Comparison of ENCODE assay signal across 30 mouse cellular contexts in genomic region chr5:119361406-119362044, GRCm38 (mm10).
DNase-seq lines count a peak whose midpoint lies in the region; ATAC-seq and TF ChIP-seq lines count a peak whose summit lies in the region.
"Had no signal": no experiment of that assay in that cellular context is flagged by ENCODE, and none has a peak within 500 bp of the region (broad histone marks: within the 10 kb centered on the region; RNA-seq: fewer than 3 reads in every experiment).

No protein-coding gene starts in this region.

- 67% methylated on average over 6 of the region's 6 CpGs for WGBS in limb, embryonic 14.5 days
- WGBS in limb, embryonic 10.5 days = 82% methylated on average over 6 of the region's 6 CpGs
- 31% methylated on average over 6 of the region's 6 CpGs for WGBS in intestine, embryonic 16.5 days
- 53% methylated on average over 6 of the region's 6 CpGs for WGBS in kidney, embryonic 15.5 days

- H3K9me3 ChIP-seq in limb, embryonic 14.5 days (ENCODE audit: control insufficient read depth, low read length) = no peaks in the 10 kb centered on the region
- no peaks in the 10 kb centered on the region for H3K9me3 ChIP-seq in limb, embryonic 10.5 days (replicated peaks)
- H3K9me3 ChIP-seq in intestine, embryonic 16.5 days (ENCODE audit: control insufficient read depth, low read length) = no peaks in the 10 kb centered on the region
- no peaks in the 10 kb centered on the region for H3K9me3 ChIP-seq in kidney, embryonic 15.5 days (replicated peaks)
- H3K9me3 ChIP-seq: heart, embryonic 12.5 days; midbrain, embryonic 12.5 days; neural tube, embryonic 12.5 days had no signal

- H3K9ac ChIP-seq in limb, embryonic 14.5 days (ENCODE audit: low read depth, low read length, severe bottlenecking) = no peak overlapping the region
- no peak overlapping the region for H3K9ac ChIP-seq in intestine, embryonic 16.5 days (ENCODE audit: low read depth, low read length)
- no peak overlapping the region for H3K9ac ChIP-seq in kidney, embryonic 15.5 days
- H3K9ac ChIP-seq: heart, embryonic 12.5 days; hindbrain, embryonic 14.5 days; liver, embryonic 14.5 days; midbrain, embryonic 12.5 days; neural tube, embryonic 12.5 days had no signal

- no peaks in the 10 kb centered on the region for H3K4me1 ChIP-seq in limb, embryonic 14.5 days (ENCODE audit: control insufficient read depth, insufficient read depth, low read length)
- H3K4me1 ChIP-seq in limb, embryonic 10.5 days = peaks cover 8% of the 10 kb centered on the region; the same call in 1 of the 2 replicates
- peaks cover 13% of the 10 kb centered on the region; the same call in 1 of the 2 replicates for H3K4me1 ChIP-seq in intestine, embryonic 16.5 days (ENCODE audit: control insufficient read depth, insufficient read depth, low read length)
- H3K4me1 ChIP-seq in kidney, embryonic 15.5 days = peaks cover 14% of the 10 kb centered on the region; the same call in 1 of the 2 replicates
- H3K4me1 ChIP-seq: midbrain, embryonic 12.5 days; neural tube, embryonic 12.5 days had no signal

- H3K36me3 ChIP-seq in limb, embryonic 14.5 days (ENCODE audit: control insufficient read depth, insufficient read depth, low read length) = no peaks in the 10 kb centered on the region
- H3K36me3 ChIP-seq in limb, embryonic 10.5 days = no peaks in the 10 kb centered on the region
- H3K36me3 ChIP-seq in intestine, embryonic 16.5 days (ENCODE audit: control insufficient read depth, insufficient read depth, low read length) = no peaks in the 10 kb centered on the region
- H3K36me3 ChIP-seq in kidney, embryonic 15.5 days = no peaks in the 10 kb centered on the region
- H3K36me3 ChIP-seq: heart, embryonic 12.5 days; midbrain, embryonic 12.5 days; neural tube, embryonic 12.5 days had no signal

- H3K27me3 ChIP-seq in limb, embryonic 14.5 days (ENCODE audit: control insufficient read depth, insufficient read depth, low read length) = peaks cover 16% of the 10 kb centered on the region; the same call in 1 of the 2 replicates
- peaks cover 72% of the 10 kb centered on the region for H3K27me3 ChIP-seq in limb, embryonic 10.5 days (ENCODE audit: low read depth, poor library complexity, severe bottlenecking)
- no peaks in the 10 kb centered on the region for H3K27me3 ChIP-seq in intestine, embryonic 16.5 days (replicated peaks; ENCODE audit: control insufficient read depth, insufficient read depth, low read length)
- H3K27me3 ChIP-seq in kidney, embryonic 15.5 days = no peaks in the 10 kb centered on the region
- H3K27me3 ChIP-seq: CH12.LX; heart, embryonic 12.5 days; megakaryocyte, embryonic 14.5 days; neural tube, embryonic 12.5 days had no signal

- ATAC-seq in limb, embryonic 14.5 days (ENCODE audit: low FRiP score, low read depth) = no peak
- ATAC-seq in intestine, embryonic 16.5 days = peak; percentile 78
- no peak for ATAC-seq in kidney, embryonic 15.5 days (replicated peaks; ENCODE audit: low FRiP score)
- no peak for ATAC-seq in cerebellum, adult (ENCODE audit: insufficient number of reproducible peaks, low FRiP score, low TSS enrichment)
- ATAC-seq: activated CD4-positive, CD25-positive, alpha-beta regulatory T cell, adult 4 months; forebrain, embryonic 14.5 days had no signal

- no peak overlapping the region for H3K27ac ChIP-seq in limb, embryonic 14.5 days (replicated peaks; ENCODE audit: low read depth, low read length)
- no peak overlapping the region for H3K27ac ChIP-seq in limb, embryonic 10.5 days
- H3K27ac ChIP-seq in intestine, embryonic 16.5 days (ENCODE audit: low read length) = peak overlapping the region; percentile 17; the same call in 1 of the 2 replicates
- H3K27ac ChIP-seq in kidney, embryonic 15.5 days = peak overlapping the region; percentile 11
- H3K27ac ChIP-seq: hindbrain, embryonic 14.5 days; layer of hippocampus, adult 2 months; liver, embryonic 14.5 days; midbrain, embryonic 12.5 days; neural tube, embryonic 12.5 days had no signal

- TF ChIP-seq POLR2A in limb, embryonic 14.5 days (IDR thresholded peaks at IDR 0.05; ENCODE audit: borderline replicate concordance, extremely low read depth, insufficient read depth, insufficient read length) = no peak

- H3K4me3 ChIP-seq in limb, embryonic 14.5 days (replicated peaks; ENCODE audit: low read length) = no peak overlapping the region
- no peak overlapping the region for H3K4me3 ChIP-seq in limb, embryonic 10.5 days
- H3K4me3 ChIP-seq in intestine, embryonic 16.5 days (ENCODE audit: low read length) = no peak overlapping the region
- no peak overlapping the region for H3K4me3 ChIP-seq in kidney, embryonic 15.5 days (replicated peaks)
- H3K4me3 ChIP-seq: heart, embryonic 12.5 days; layer of hippocampus, adult 2 months; megakaryocyte, embryonic 14.5 days; midbrain, embryonic 12.5 days; myocyte; neural tube, embryonic 12.5 days had no signal

- peak; percentile 20 for DNase-seq in limb, embryonic 14.5 days (ENCODE audit: low spot score)
- no peak for DNase-seq in limb, embryonic 10.5 days (ENCODE audit: low spot score)
- DNase-seq in kidney, postnatal 36 days = peak; percentile 19 to 21
- no peak for DNase-seq in cerebellum, postnatal 25 days
- DNase-seq in left cerebral cortex, adult 11 months (ENCODE audit: low spot score) = no peak
- DNase-seq: adrenal gland, adult 2 months; B cell, adult 2 months; cerebellum, adult 8-10 months; cerebellum, postnatal 36 days; gastrocnemius, postnatal 14 days; liver; lung, adult 2 months; lung, postnatal 4 days; right cerebral cortex, adult 18-20 months; right cerebral cortex, postnatal 4 days; thymus, postnatal 4 days had no signal

- no peak overlapping the region for H3K4me2 ChIP-seq in limb, embryonic 14.5 days (replicated peaks; ENCODE audit: low read depth, low read length, severe bottlenecking)
- no peak overlapping the region for H3K4me2 ChIP-seq in intestine, embryonic 16.5 days (ENCODE audit: low read depth, low read length)
- H3K4me2 ChIP-seq in kidney, embryonic 15.5 days = no peak overlapping the region
- H3K4me2 ChIP-seq: heart, embryonic 12.5 days; hindbrain, embryonic 14.5 days; midbrain, embryonic 12.5 days; neural tube, embryonic 12.5 days had no signal

Comparison
In these comparisons a context has a peak if more than half of its experiments do, and no peak if none do; other contexts are left out.
1. DNase-seq: peak in limb, embryonic 14.5 days (single experiment) and kidney, postnatal 36 days (2 of 2); none in limb, embryonic 10.5 days (single experiment), cerebellum, postnatal 25 days (0 of 2) and left cerebral cortex, adult 11 months (single experiment).
2. H3K27ac ChIP-seq: peak in intestine, embryonic 16.5 days (single experiment) and kidney, embryonic 15.5 days (single experiment); none in limb, embryonic 14.5 days (single experiment) and limb, embryonic 10.5 days (single experiment).